ENCODE assay signal across 10 mouse cellular contexts in the genomic region with DNA sequence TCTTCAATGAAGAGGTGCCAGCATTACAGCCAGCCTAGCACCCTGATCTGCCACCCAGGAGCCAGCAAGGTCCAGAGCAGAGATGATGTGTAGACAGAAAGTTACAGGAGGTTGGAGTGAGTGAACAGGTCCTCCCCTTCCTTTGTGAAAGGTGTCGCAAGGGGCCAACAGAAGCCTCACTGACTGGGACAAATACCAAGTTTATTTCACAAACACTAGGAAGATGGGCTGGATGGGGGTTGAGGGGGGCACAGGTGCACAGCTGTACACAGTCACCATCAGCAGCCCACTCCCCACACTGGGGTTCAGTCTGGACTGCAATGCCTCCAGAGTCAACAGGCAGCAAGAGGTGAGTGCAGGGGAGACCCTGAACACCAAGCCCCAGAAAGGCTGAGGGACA. TPM values are rescaled to one million over a fixed set of nuclear protein-coding genes. Genes with fewer than 3 reads are reported as not detected.
A peak's percentile ranks its signal among the peaks of the same experiment; 100 is the strongest.
DNase-seq lines count a peak whose midpoint lies in the region; ATAC-seq lines count a peak whose summit lies in the region.
"Had no signal": no experiment of that assay in that cellular context is flagged by ENCODE, and none has a peak within 500 bp of the region (broad histone marks: within the 10 kb centered on the region; RNA-seq: fewer than 3 reads in every experiment).

No protein-coding gene starts in this region.

- H3K4me1 ChIP-seq in liver, embryonic 11.5 days (replicated peaks; ENCODE audit: control insufficient read depth, insufficient read depth, low read length): peaks cover 20% of the 10 kb centered on the region
- H3K4me1 ChIP-seq in forebrain, embryonic 12.5 days: peaks cover 50% of the 10 kb centered on the region
- H3K4me1 ChIP-seq in limb, embryonic 12.5 days (replicated peaks): peaks cover 35% of the 10 kb centered on the region
- H3K4me1 ChIP-seq in neural tube, embryonic 15.5 days: peaks cover 71% of the 10 kb centered on the region

- DNase-seq in liver, embryonic 11.5 days (ENCODE audit: low spot score): no peak
- DNase-seq in liver: no peak
- DNase-seq in embryo, embryonic 11 days: no peak
- no peak for DNase-seq in cerebellum, postnatal 4 days (ENCODE audit: low spot score in 2 of 2)
- DNase-seq in kidney, postnatal 10 days: no peak
- DNase-seq: lung, adult 18-20 months; thymus, postnatal 25 days had no signal

- no peak overlapping the region for H3K27ac ChIP-seq in liver, embryonic 11.5 days (ENCODE audit: low read depth, low read length)
- no peak overlapping the region for H3K27ac ChIP-seq in forebrain, embryonic 12.5 days
- no peak overlapping the region for H3K27ac ChIP-seq in limb, embryonic 12.5 days
- 0 out of 2 replicates have a peak overlapping the region, but pooled peaks have one; percentile 13 for H3K27ac ChIP-seq in neural tube, embryonic 15.5 days (replicated peaks)

- H3K9me3 ChIP-seq in liver, embryonic 11.5 days (ENCODE audit: control insufficient read depth, low read length): no peaks in the 10 kb centered on the region
- no peaks in the 10 kb centered on the region for H3K9me3 ChIP-seq in forebrain, embryonic 12.5 days
- H3K9me3 ChIP-seq in limb, embryonic 12.5 days: no peaks in the 10 kb centered on the region
- no peaks in the 10 kb centered on the region for H3K9me3 ChIP-seq in neural tube, embryonic 15.5 days (replicated peaks)

- H3K4me2 ChIP-seq in liver, embryonic 11.5 days: peak overlapping the region; percentile 98
- H3K4me2 ChIP-seq in forebrain, embryonic 12.5 days: peak overlapping the region; percentile 92
- H3K4me2 ChIP-seq in limb, embryonic 12.5 days: peak overlapping the region; percentile 86
- peak overlapping the region; percentile 70 for H3K4me2 ChIP-seq in neural tube, embryonic 15.5 days

- peaks cover 18% of the 10 kb centered on the region; the same call in 1 of the 2 replicates for H3K36me3 ChIP-seq in liver, embryonic 11.5 days (ENCODE audit: control insufficient read depth, insufficient read depth, low read length)
- H3K36me3 ChIP-seq in forebrain, embryonic 12.5 days (replicated peaks): peaks cover 36% of the 10 kb centered on the region
- peaks cover 47% of the 10 kb centered on the region for H3K36me3 ChIP-seq in limb, embryonic 12.5 days
- H3K36me3 ChIP-seq in neural tube, embryonic 15.5 days: peaks cover 40% of the 10 kb centered on the region

- ATAC-seq in liver, embryonic 11.5 days (replicated peaks; ENCODE audit: low FRiP score): no peak
- no peak for ATAC-seq in forebrain, embryonic 12.5 days (ENCODE audit: low FRiP score)
- ATAC-seq in limb, embryonic 12.5 days (ENCODE audit: insufficient number of reproducible peaks, insufficient read depth, low FRiP score, low TSS enrichment, low read depth): no peak
- no peak for ATAC-seq in neural tube, embryonic 15.5 days (ENCODE audit: low FRiP score)

- WGBS in liver, embryonic 11.5 days: 100% methylated on average over 1 of the region's 1 CpGs
- 94% methylated on average over 1 of the region's 1 CpGs for WGBS in forebrain, embryonic 12.5 days
- 92% methylated on average over 1 of the region's 1 CpGs for WGBS in limb, embryonic 12.5 days
- 100% methylated on average over 1 of the region's 1 CpGs for WGBS in neural tube, embryonic 15.5 days

- 0 out of 2 replicates have a peak overlapping the region, but pooled peaks have one; percentile 77 for H3K4me3 ChIP-seq in liver, embryonic 11.5 days (ENCODE audit: low read depth, low read length)
- peak overlapping the region; percentile 92 for H3K4me3 ChIP-seq in forebrain, embryonic 12.5 days (replicated peaks)
- H3K4me3 ChIP-seq in limb, embryonic 12.5 days (replicated peaks): peak overlapping the region; percentile 84
- H3K4me3 ChIP-seq in neural tube, embryonic 15.5 days (replicated peaks): peak overlapping the region; percentile 87

- H3K27me3 ChIP-seq in liver, embryonic 11.5 days (replicated peaks; ENCODE audit: control insufficient read depth, insufficient read depth, low read length): no peaks in the 10 kb centered on the region; the same call in 1 of the 2 replicates
- H3K27me3 ChIP-seq in forebrain, embryonic 12.5 days: no peaks in the 10 kb centered on the region
- no peaks in the 10 kb centered on the region for H3K27me3 ChIP-seq in limb, embryonic 12.5 days
- H3K27me3 ChIP-seq in neural tube, embryonic 15.5 days (replicated peaks): no peaks in the 10 kb centered on the region

- 0 out of 2 replicates have a peak overlapping the region, but pooled peaks have one; percentile 81 for H3K9ac ChIP-seq in liver, embryonic 11.5 days (ENCODE audit: low read depth, low read length)
- H3K9ac ChIP-seq in forebrain, embryonic 12.5 days: no peak overlapping the region
- peak overlapping the region; percentile 95; the same call in 1 of the 2 replicates for H3K9ac ChIP-seq in limb, embryonic 12.5 days (replicated peaks)
- H3K9ac ChIP-seq in neural tube, embryonic 15.5 days (replicated peaks): peak overlapping the region; percentile 92

RNA-seq across cellular contexts. Expression of a gene that starts 0.9 kb away (rescaled TPM):
- polyA plus RNA-seq in liver, embryonic 11.5 days (2014; fragmentation: Nextera tagmentation; extraction: Ambion mirVana): 9.3 and 10.5 TPM in 2 replicates
- polyA plus RNA-seq in forebrain, embryonic 12.5 days (2016; fragmentation: Nextera tagmentation; extraction: Ambion mirVana): 36.4 and 36.9 TPM in 2 replicates
- 36.4 and 39.8 TPM in 2 replicates for polyA plus RNA-seq in limb, embryonic 12.5 days (2016; fragmentation: Nextera tagmentation; extraction: Ambion mirVana)
- polyA plus RNA-seq in neural tube, embryonic 15.5 days (2015; fragmentation: Nextera tagmentation; extraction: Ambion mirVana): 49.6 and 58.6 TPM in 2 replicates

RNA-seq across cellular contexts. Expression of a gene that starts 3.0 kb away (rescaled TPM):
- polyA plus RNA-seq in liver, embryonic 11.5 days (2014; fragmentation: Nextera tagmentation; extraction: Ambion mirVana): 212 and 229 TPM in 2 replicates
- 233 TPM in 2 replicates for polyA plus RNA-seq in forebrain, embryonic 12.5 days (2016; fragmentation: Nextera tagmentation; extraction: Ambion mirVana)
- 160 and 175 TPM in 2 replicates for polyA plus RNA-seq in limb, embryonic 12.5 days (2016; fragmentation: Nextera tagmentation; extraction: Ambion mirVana)
- 544 and 626 TPM in 2 replicates for polyA plus RNA-seq in neural tube, embryonic 15.5 days (2015; fragmentation: Nextera tagmentation; extraction: Ambion mirVana)

RNA-seq across cellular contexts. Expression of a gene that starts 7.7 kb away (rescaled TPM):
- 21.9 and 23.1 TPM in 2 replicates for polyA plus RNA-seq in liver, embryonic 11.5 days (2014; fragmentation: Nextera tagmentation; extraction: Ambion mirVana)
- 26.7 and 27.0 TPM in 2 replicates for polyA plus RNA-seq in forebrain, embryonic 12.5 days (2016; fragmentation: Nextera tagmentation; extraction: Ambion mirVana)
- 18.3 and 18.8 TPM in 2 replicates for polyA plus RNA-seq in limb, embryonic 12.5 days (2016; fragmentation: Nextera tagmentation; extraction: Ambion mirVana)
- 21.3 and 21.8 TPM in 2 replicates for polyA plus RNA-seq in neural tube, embryonic 15.5 days (2015; fragmentation: Nextera tagmentation; extraction: Ambion mirVana)

RNA-seq across cellular contexts. Expression of a gene that starts 11.8 kb away (rescaled TPM):
- polyA plus RNA-seq in liver, embryonic 11.5 days (2014; fragmentation: Nextera tagmentation; extraction: Ambion mirVana): 1.1 and 1.5 TPM in 2 replicates
- polyA plus RNA-seq in forebrain, embryonic 12.5 days (2016; fragmentation: Nextera tagmentation; extraction: Ambion mirVana): 1.8 and 2.1 TPM in 2 replicates
- polyA plus RNA-seq in limb, embryonic 12.5 days (2016; fragmentation: Nextera tagmentation; extraction: Ambion mirVana): 2.2 and 2.7 TPM in 2 replicates
- polyA plus RNA-seq in neural tube, embryonic 15.5 days (2015; fragmentation: Nextera tagmentation; extraction: Ambion mirVana): 1.4 and 1.6 TPM in 2 replicates

RNA-seq across cellular contexts. Expression of a gene that starts 30.7 kb away (rescaled TPM):
- 42.7 and 44.2 TPM in 2 replicates for polyA plus RNA-seq in liver, embryonic 11.5 days (2014; fragmentation: Nextera tagmentation; extraction: Ambion mirVana)
- polyA plus RNA-seq in forebrain, embryonic 12.5 days (2016; fragmentation: Nextera tagmentation; extraction: Ambion mirVana): 70.8 and 71.4 TPM in 2 replicates
- 40.3 and 48.1 TPM in 2 replicates for polyA plus RNA-seq in limb, embryonic 12.5 days (2016; fragmentation: Nextera tagmentation; extraction: Ambion mirVana)
- 56.9 and 59.3 TPM in 2 replicates for polyA plus RNA-seq in neural tube, embryonic 15.5 days (2015; fragmentation: Nextera tagmentation; extraction: Ambion mirVana)
